Mouse (Mus musculus): Measurements from ENCODE around the gene Tdrd7.

- TF ChIP-seq POLR2A (IDR thresholded peaks at IDR 0.05; ENCODE audit: control insufficient read depth, extremely low read depth, insufficient read depth, low read length, poor library complexity), result no peak
- no peak for TF ChIP-seq CTCF (IDR thresholded peaks at IDR 0.05; ENCODE audit: borderline replicate concordance, control insufficient read depth, extremely low read depth, insufficient read depth, low read length, poor library complexity)
Observed at GRCm38 (mm10) chr4:46048418-46048817, 83.3 kb downstream of the Tdrd7 start.
